Mouse (Mus musculus): ENCODE data around the gene Gpr137b. TPM values are rescaled to one million over a fixed set of nuclear protein-coding genes. Genes with fewer than 3 reads are reported as not detected.
"Not testable (repeated sequence)": the region's sequence is repeated elsewhere in the genome, so short reads cannot be mapped to it uniquely, and the experiment has no call there.

Gpr137b gene
- 10.0 and 11.0 TPM in 2 replicates for polyA plus RNA-seq (2015; fragmentation: Nextera tagmentation; extraction: Ambion mirVana)

DNA sequence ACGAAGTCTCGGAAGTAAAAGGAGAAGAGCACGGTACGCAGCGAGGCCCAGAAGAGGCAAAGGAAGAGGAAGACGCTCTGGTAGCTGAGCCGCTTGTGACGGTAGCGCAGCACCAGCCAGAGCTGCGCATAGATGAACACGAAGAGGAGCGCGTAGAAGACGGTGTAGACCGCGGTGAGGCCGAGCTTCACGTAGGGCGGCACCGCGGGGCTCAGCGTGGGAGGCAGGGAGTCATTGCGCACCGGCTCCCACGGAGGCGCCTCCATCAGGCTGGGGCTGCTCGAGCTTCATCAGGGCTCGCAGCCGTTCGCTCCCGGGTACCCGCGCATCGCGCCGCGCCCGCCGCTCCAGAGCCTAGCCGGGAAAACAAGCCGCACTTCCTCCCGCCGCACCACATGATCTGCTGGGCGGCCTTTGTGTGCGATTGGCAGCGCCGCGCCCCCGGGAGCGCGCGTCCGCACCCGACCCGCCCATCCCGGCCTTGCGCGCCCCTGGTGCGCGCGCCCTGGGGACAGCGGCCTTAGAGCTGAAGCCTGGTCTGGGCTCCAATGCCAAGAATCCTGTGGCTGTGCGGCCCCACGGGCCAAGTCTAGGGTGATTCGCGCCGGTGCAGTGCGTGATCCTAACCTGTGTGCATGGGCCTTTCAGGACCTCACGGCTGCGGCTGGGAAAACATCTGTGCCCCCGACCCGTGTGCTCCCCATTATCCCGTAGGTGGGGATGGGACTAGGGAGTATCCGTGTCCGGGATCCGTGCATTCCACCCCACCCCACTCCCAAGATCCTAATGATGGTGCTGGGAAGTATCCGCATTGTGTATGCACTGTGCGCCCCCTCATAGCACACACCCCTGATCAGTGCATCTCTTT, at the start of gene Gpr137b:
Gene Gpr137b, minus strand, starts transcription at position 787 of the 868 bp plus-strand sequence.
- ATAC-seq (ENCODE audit: extremely low read depth, insufficient number of reproducible peaks, low FRiP score, low TSS enrichment), result peak; percentile 62; the same call in 1 of the 2 replicates
- Histone ChIP-seq H3K9ac (peak within 1 kb of the TSS; percentile 67), H3K4me3 (peak within 1 kb of the TSS; percentile 53), H3K4me2 (peak within 1 kb of the TSS; percentile 68)
- H3K9me3 ChIP-seq; H3K27me3 ChIP-seq (replicated peaks); H3K36me3 ChIP-seq; H3K27ac ChIP-seq (replicated peaks); H3K4me1 ChIP-seq: not testable (repeated sequence)
- WGBS, result under 1% methylated on average over 56 of the region's 78 CpGs

DNA sequence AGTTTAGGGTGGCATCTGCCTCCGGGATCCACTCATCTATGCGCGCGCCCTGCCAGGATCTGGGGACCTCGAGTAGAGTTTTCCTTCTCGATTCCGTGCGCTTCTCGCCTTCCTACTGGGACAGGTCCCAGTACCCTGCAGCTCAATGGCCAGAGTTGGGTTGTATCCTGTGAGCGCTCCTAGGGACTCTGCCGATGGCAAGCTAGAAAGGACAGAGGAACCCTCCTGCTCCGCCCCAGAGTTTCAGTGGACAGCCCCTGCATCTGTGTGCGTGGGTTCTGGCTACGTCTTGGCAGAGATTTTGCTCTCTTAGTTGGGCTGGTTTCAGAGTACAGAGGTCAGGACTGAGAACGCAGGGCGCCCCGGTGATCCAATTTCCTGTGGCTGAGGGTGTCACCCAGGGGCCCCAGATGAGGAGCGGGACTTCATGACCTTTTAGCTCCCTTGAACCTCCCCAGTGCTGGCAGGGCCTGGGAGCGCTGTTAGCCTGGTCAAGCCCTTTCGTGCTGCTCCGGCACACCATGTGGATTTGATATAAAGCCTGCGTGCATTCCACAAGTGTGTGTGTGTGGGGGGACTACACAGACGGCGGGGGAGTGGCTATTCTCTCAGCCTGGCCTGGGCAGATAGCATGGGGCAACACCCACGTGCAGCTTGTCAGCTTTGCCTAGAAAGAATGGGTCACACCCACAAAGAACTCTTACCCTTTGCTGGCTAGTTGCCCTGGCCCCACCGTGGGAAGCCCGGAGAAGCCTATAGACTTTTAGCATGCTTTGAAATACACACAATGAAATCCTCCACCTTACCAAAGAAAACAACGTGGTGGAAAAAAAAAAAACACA, 44.5 kb upstream of the Gpr137b start:
- Histone ChIP-seq H3K9ac (0 out of 2 replicates have a peak overlapping the region, but pooled peaks have one; percentile 33), H3K27ac (replicated peaks) (0 out of 2 replicates have a peak overlapping the region, but pooled peaks have one; percentile 32), H3K4me2 (peak overlapping the region; percentile 62), H3K4me3 (peak overlapping the region; percentile 43)
- peak; percentile 64 for ATAC-seq (ENCODE audit: extremely low read depth, insufficient number of reproducible peaks, low FRiP score, low TSS enrichment)
- H3K36me3 ChIP-seq; H3K27me3 ChIP-seq (replicated peaks); H3K4me1 ChIP-seq; H3K9me3 ChIP-seq: not testable (repeated sequence)
- 3% methylated on average over 19 of the region's 28 CpGs for WGBS

DNA sequence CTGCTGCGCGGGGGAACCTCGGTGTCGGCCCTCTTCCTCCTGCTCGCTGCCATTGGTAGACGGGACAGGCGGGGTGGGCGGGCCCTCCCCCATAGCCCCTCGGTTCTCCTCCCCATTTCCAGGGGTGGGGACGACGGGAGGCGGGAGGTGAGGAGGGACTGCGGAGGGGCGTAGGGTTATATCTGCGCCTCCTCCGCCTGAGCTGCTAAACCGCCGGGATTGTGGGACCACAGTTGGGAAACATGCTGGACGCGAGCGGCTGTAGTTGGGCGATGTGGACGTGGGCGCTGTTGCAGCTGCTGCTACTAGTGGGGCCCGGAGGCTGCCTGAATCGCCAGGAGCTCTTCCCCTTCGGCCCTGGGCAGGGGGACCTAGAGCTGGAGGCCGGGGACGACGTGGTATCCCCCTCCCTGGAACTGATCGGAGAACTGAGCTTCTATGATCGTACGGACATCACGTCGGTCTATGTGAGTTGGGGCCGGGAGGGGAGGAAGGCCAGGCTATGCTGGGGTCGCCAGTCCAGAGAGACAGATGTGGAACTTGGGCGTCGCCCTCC, 43.7 kb upstream of the Gpr137b start, which contains the start of gene Nid1:
Gene Nid1, plus strand, starts transcription at position 92 of the 556 bp plus-strand sequence.
- peak within 1 kb of the TSS; percentile 62 for H3K4me2 ChIP-seq
- H3K9ac ChIP-seq, result 0 out of 2 replicates have a peak within 1 kb of the TSS, but pooled peaks have one; percentile 33
- peak; percentile 51; the same call in 1 of the 2 replicates for ATAC-seq (ENCODE audit: extremely low read depth, insufficient number of reproducible peaks, low FRiP score, low TSS enrichment)
- not testable (repeated sequence) for H3K36me3 ChIP-seq; H3K9me3 ChIP-seq; H3K27me3 ChIP-seq (replicated peaks); H3K4me1 ChIP-seq
- H3K27ac ChIP-seq (replicated peaks), result 0 out of 2 replicates have a peak within 1 kb of the TSS, but pooled peaks have one; percentile 32
- H3K4me3 ChIP-seq, result peak within 1 kb of the TSS; percentile 45
- 1% methylated on average over 24 of the region's 39 CpGs for WGBS

DNA sequence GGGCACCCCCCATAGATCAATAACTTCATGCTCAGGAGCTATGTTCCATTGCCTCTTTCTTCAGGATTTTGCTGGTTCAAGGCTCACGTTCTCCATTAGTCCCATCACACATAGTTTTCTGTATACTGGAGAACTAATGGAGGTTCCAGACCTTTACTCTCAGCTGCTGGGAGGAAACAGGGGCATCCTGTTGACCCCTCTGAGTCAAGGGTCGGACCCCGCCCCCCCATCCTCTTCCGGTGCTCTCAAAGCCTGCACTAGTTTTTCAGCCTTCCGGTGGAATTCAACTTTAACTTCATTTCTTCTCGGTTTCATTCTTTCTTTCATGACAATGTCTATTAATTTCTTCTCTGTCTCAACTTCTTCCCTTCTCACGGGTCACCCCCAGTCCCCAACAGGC, 42.3 kb upstream of the Gpr137b start:
- WGBS, result 84% methylated on average over 5 of the region's 7 CpGs
- H3K27ac ChIP-seq (replicated peaks); H3K9ac ChIP-seq; H3K36me3 ChIP-seq; H3K4me1 ChIP-seq; H3K4me2 ChIP-seq; ATAC-seq (ENCODE audit: extremely low read depth, insufficient number of reproducible peaks, low FRiP score, low TSS enrichment); H3K27me3 ChIP-seq (replicated peaks); H3K9me3 ChIP-seq; H3K4me3 ChIP-seq: not testable (repeated sequence)

DNA sequence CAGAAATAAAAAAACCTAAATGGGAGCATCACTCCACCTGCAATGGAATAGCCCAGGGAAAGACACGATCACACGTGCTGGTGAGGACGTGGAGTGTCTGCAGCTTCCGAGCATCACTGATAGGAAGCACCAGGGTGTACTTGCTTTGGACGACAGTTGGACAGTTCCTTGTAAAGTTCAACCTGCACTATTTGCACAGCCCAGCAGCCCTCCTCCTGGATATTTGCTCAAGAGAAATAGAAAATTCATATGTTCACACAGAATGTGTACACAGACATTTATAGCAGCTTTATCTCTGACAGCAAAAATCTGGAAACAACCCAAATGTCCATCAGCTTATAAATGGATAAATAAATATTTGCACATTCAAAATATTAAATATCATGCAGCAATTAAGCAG, 29.5 kb upstream of the Gpr137b start:
- H3K27ac ChIP-seq (replicated peaks); ATAC-seq (ENCODE audit: extremely low read depth, insufficient number of reproducible peaks, low FRiP score, low TSS enrichment); H3K9ac ChIP-seq; H3K9me3 ChIP-seq; H3K4me2 ChIP-seq; H3K4me3 ChIP-seq; H3K36me3 ChIP-seq; H3K4me1 ChIP-seq; H3K27me3 ChIP-seq (replicated peaks): not testable (repeated sequence)
- WGBS, result 57% methylated on average over 2 of the region's 5 CpGs

DNA sequence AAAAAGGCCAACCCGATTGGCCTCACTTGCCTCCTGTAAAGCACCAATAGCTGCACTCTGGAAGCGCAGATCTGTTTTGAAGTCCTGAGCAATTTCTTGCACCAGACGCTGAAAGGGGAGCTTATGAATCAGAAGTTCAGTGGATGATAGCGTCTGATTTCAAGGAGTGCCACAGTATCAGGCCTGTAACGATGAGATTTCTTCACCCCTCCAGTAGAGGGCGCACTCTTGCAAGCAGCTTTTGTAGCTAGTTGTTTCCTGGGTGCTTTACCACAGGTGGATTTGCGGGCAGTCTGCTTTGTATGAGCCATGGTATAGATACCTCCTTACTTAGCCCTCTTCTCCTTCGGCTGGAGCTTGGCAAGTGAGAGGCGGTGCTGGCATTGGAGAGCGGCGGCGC, 25.0 kb upstream of the Gpr137b start:
- not testable (repeated sequence) for H3K9ac ChIP-seq; H3K27ac ChIP-seq (replicated peaks); H3K27me3 ChIP-seq (replicated peaks); H3K4me2 ChIP-seq; H3K9me3 ChIP-seq; H3K4me1 ChIP-seq; H3K4me3 ChIP-seq; H3K36me3 ChIP-seq; ATAC-seq (ENCODE audit: extremely low read depth, insufficient number of reproducible peaks, low FRiP score, low TSS enrichment)
- 88% methylated on average over 7 of the region's 12 CpGs for WGBS

DNA sequence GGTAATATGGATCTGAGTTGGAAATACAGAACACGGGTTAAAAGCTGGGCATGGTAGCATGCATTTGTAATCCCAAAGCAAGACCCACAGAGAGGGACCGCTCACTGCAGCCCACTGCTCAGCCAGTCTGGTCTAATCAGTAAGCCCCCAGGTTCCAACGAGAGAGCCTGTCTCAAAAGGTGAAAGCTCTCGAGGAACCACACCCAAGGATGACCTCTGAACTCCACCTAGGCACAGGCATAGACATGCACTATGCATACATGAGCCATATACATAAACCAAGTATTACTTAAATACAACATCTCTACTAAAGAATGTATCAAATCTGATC, 22.2 kb upstream of the Gpr137b start:
- not testable (repeated sequence) for H3K27ac ChIP-seq (replicated peaks); H3K9ac ChIP-seq; H3K27me3 ChIP-seq (replicated peaks); H3K4me3 ChIP-seq; H3K4me2 ChIP-seq; H3K4me1 ChIP-seq; ATAC-seq (ENCODE audit: extremely low read depth, insufficient number of reproducible peaks, low FRiP score, low TSS enrichment); H3K36me3 ChIP-seq; H3K9me3 ChIP-seq
- 73% methylated on average over 4 of the region's 4 CpGs for WGBS

DNA sequence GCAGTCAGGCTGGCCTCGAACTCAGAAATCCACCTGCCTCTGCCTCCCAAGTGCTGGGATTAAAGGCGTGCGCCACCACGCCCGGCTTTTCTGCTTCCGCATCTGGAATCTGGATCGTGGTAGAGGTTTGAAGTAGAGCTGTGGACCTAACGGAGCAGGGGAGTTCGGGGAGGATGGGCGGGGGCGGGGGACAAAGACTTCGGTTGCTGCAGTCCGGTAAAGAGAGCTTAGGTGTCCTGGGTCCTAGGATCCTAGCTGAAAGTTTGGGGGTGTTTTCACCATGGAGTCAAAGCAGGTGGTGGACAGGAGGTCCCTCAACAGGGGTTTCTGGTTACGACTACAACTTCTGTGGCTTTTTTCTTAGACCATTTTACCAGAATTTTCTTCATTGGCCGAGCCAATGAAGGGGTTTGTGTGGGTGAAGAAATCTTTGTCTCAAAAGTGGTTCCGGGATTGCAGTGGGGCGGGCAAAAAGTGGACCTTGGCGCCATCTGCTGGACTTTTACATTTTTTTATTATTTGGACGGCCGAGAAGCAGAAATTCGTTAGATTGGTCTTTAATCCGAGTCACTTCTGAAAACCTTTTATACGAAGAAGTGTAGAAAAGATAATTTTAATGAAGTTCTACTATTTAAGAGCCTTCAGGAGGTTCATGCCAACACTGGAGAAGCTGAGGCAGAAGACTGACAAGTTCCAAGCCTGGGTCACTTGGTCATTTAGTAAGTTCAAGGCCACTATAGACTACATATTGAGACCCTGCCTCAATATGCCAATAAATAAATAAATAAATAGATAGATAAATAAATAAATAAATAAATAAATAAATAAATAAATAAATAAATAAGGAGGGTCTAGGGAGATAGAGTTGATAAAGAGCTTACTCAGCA, 21.5 kb upstream of the Gpr137b start:
- not testable (repeated sequence) for H3K9me3 ChIP-seq; H3K27me3 ChIP-seq (replicated peaks); H3K36me3 ChIP-seq; H3K27ac ChIP-seq (replicated peaks); H3K4me1 ChIP-seq; ATAC-seq (ENCODE audit: extremely low read depth, insufficient number of reproducible peaks, low FRiP score, low TSS enrichment)
- peak overlapping the region; percentile 24 for H3K4me3 ChIP-seq
- 32% methylated on average over 23 of the region's 23 CpGs for WGBS
- H3K4me2 ChIP-seq, result peak overlapping the region; percentile 54
- H3K9ac ChIP-seq, result 0 out of 2 replicates have a peak overlapping the region, but pooled peaks have one; percentile 37

DNA sequence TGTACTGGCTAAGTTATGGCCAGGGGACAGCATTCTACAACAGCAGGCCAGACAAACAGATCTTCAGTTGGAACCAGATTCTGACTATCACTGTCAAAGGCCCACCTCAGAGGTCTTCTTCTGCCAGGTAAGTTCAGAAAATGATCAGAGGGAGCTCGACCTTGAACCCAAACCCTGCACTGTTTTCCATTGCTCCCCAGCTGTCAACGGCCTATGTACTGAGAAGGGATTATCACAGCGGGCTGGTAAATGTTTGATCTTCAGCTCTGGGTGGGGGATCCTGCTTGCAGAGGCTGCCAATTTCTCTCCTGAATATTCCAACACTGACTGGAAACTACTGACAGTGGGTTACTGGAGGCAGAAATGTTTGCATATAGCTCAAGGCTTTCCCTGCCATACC, 20.4 kb upstream of the Gpr137b start:
- H3K36me3 ChIP-seq, result no peaks in the 10 kb centered on the region
- no peak for ATAC-seq (ENCODE audit: extremely low read depth, insufficient number of reproducible peaks, low FRiP score, low TSS enrichment)
- H3K4me3 ChIP-seq, result no peak overlapping the region
- H3K9ac ChIP-seq, result no peak overlapping the region
- H3K27ac ChIP-seq (replicated peaks), result no peak overlapping the region
- WGBS, result 56% methylated on average over 3 of the region's 3 CpGs
- H3K4me1 ChIP-seq, result no peaks in the 10 kb centered on the region
- no peak overlapping the region for H3K4me2 ChIP-seq
- no peaks in the 10 kb centered on the region for H3K27me3 ChIP-seq (replicated peaks)
- H3K9me3 ChIP-seq, result no peaks in the 10 kb centered on the region

DNA sequence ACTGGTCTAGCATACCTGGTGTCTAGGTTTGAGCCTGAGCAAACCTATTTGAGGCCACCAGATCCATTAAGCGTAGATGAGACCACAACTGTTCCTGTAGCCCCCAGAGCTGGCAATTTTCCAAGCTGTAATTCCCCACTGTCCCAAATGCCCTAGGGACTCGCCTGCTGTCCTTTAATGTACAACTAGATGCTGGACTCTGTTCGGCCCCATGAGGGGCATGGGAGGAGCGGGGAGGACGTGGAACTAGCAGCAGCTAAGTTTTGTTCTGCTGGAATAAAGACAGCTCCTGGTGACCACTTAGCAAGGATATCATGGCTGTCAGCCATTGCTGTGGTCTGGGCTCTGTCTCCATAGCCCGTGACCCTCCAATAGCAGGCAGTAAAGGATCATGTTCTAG, 11.7 kb upstream of the Gpr137b start:
- not testable (repeated sequence) for H3K9ac ChIP-seq; H3K36me3 ChIP-seq; H3K27me3 ChIP-seq (replicated peaks); H3K27ac ChIP-seq (replicated peaks); H3K4me1 ChIP-seq; ATAC-seq (ENCODE audit: extremely low read depth, insufficient number of reproducible peaks, low FRiP score, low TSS enrichment); H3K4me3 ChIP-seq; H3K4me2 ChIP-seq; H3K9me3 ChIP-seq
- WGBS, result no CpG with 5 or more reads among the region's 6 CpGs

Measured in heart, embryonic 13.5 days (tissue).